Mouse (Mus musculus) E14TG2a.4 (cell line): ENCODE measurements at regions not wholly inside any gene's neighbourhood (a gene's known extent, or its start where the extent isn't known, plus 50 kb on each side); places are given as distances from the start of the nearest gene placed in this dataset.
"Not testable (repeated sequence)": the region's sequence is repeated elsewhere in the genome, so short reads cannot be mapped to it uniquely, and the experiment has no call there.

Experiments used
- H3K27me3 ChIP-seq: 2 replicates; pipeline ENCODE4 v1.6.1; 2014; ENCODE audit warnings: low read length, control low read depth; ENCODE audit not compliant: insufficient read depth
- H3K36me3 ChIP-seq: 2 replicates; pipeline ENCODE4 v1.6.1; 2014; ENCODE audit warnings: low read length, control low read depth; ENCODE audit not compliant: insufficient read depth
- H3K4me1 ChIP-seq: replicated peaks from 2 replicates; pipeline ENCODE4 v1.6.1; 2014; ENCODE audit warnings: low read depth, low read length, control low read depth
- H3K4me3 ChIP-seq: replicated peaks from 2 replicates; pipeline ENCODE4 v1.5.1; 2014; ENCODE audit warnings: mild to moderate bottlenecking, low read length
- H3K9me3 ChIP-seq: 2 replicates; pipeline ENCODE4 v1.6.1; 2014; ENCODE audit warnings: low read length, control low read depth
- CTCF ChIP-seq: conservative IDR thresholded peaks from 2 replicates; pipeline ENCODE4 v1.5.1; 2014; ENCODE audit warnings: low read length
- NANOG ChIP-seq: IDR thresholded peaks from 2 replicates; pipeline ENCODE4 v1.6.1; 2014; ENCODE audit warnings: borderline replicate concordance, low read length, mixed read lengths
- POU5F1 ChIP-seq: IDR thresholded peaks from 2 replicates; pipeline ENCODE4 v1.6.1; 2014; ENCODE audit warnings: low read length, borderline replicate concordance

DNA sequence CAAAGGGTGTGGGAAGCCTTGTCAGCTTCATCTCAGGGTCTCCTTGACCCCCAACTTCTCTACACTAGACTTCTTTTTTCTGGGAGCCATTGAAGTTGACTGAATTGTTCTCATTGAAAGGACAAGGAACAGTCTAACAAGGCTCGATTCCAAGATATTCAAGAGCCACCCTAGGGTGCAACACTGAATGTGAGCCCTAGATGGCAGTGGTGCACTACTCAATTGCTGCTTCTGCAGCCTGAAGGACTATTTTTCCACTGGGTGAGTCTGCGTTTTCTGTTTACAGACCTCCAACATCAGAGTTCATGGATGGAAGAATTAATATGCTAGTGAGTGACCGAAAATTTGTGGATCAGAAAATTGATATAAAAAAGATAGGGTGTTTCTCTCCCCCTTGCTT, 161.5 kb downstream of the Hpcal1 start:
- not testable (repeated sequence) for H3K36me3 ChIP-seq, H3K4me1 ChIP-seq, H3K27me3 ChIP-seq, H3K4me3 ChIP-seq
- peak; percentile 72 for TF ChIP-seq CTCF
- H3K9me3 ChIP-seq: peaks cover 26% of the 10 kb centered on the region

GRCm38 (mm10) chr12:17872491-17872890, 181.8 kb downstream of the Hpcal1 start:
- H3K36me3 ChIP-seq, H3K9me3 ChIP-seq, H3K4me1 ChIP-seq, H3K4me3 ChIP-seq, H3K27me3 ChIP-seq: not testable (repeated sequence)

GRCm38 (mm10) chr12:17881371-17882116, 190.9 kb downstream of the Hpcal1 start:
- H3K4me3 ChIP-seq: peak overlapping the region; percentile 92
- H3K27me3 ChIP-seq: no peaks in the 10 kb centered on the region
- H3K9me3 ChIP-seq: peaks cover 14% of the 10 kb centered on the region
- no peaks in the 10 kb centered on the region for H3K4me1 ChIP-seq
- no peaks in the 10 kb centered on the region for H3K36me3 ChIP-seq
- TF ChIP-seq CTCF (peak; percentile 55), NANOG (no peak), POU5F1 (no peak)

GRCm38 (mm10) chr12:17882117-17883116, 191.8 kb downstream of the Hpcal1 start:
- not testable (repeated sequence) for H3K36me3 ChIP-seq, H3K4me1 ChIP-seq, H3K27me3 ChIP-seq
- Histone ChIP-seq H3K9me3 (peaks cover 14% of the 10 kb centered on the region), H3K4me3 (peak overlapping the region; percentile 92)

GRCm38 (mm10) chr12:17891663-17892310, 201.1 kb downstream of the Hpcal1 start:
- not testable (repeated sequence) for H3K36me3 ChIP-seq, H3K9me3 ChIP-seq, H3K27me3 ChIP-seq
- Histone ChIP-seq H3K4me3 (peak overlapping the region; percentile 74), H3K4me1 (peaks cover 19% of the 10 kb centered on the region)

GRCm38 (mm10) chr12:17913058-17913457, 222.4 kb downstream of the Hpcal1 start:
- H3K4me3 ChIP-seq, H3K36me3 ChIP-seq, H3K4me1 ChIP-seq, H3K27me3 ChIP-seq, H3K9me3 ChIP-seq: not testable (repeated sequence)
